In the genomic region with DNA sequence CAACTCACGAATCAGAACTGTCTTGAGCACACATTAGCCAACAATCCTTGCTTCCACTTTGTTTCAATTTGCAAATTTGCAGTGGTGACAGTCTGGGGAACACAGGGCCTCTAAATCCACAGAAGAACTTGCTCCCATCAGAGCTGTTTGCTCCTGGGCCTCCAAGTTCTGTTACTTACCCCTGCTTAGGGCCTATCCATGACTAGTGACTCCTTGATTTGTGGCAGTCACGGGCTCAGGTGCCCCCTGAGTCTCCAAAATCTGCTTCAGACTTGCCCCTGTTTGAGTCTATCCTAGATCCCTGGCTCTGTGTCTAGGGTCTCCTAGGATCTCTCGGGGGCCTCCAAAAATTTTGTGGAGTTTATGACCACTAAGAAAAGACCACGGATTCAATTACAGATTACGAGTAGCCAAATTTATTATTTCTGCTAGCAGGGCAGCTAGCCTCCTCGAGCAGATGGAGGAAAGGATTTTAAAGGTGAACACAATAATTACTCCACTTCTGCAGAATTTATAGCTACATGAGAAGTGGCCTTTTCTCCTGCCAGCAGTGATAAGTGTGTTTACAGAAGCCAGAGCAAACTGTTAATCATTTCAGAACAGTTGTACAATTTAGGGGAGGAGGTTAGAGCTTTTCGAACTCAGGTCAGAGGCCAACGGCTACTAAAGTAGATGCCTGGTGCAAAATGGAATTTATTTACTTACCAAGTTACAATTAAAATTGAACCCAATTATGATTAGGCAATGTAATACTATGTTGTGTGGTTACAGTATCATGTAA, we compare ENCODE assay signal across 24 mouse cellular contexts. TPM values are rescaled to one million over a fixed set of nuclear protein-coding genes. Genes with fewer than 3 reads are reported as not detected.
DNase-seq lines count a peak whose midpoint lies in the region; ATAC-seq and TF ChIP-seq lines count a peak whose summit lies in the region.
"Had no signal": no experiment of that assay in that cellular context is flagged by ENCODE, and none has a peak within 500 bp of the region (broad histone marks: within the 10 kb centered on the region; RNA-seq: fewer than 3 reads in every experiment).

No protein-coding gene starts in this region.

- no peak overlapping the region for H3K4me2 ChIP-seq in lung, postnatal 0 days (replicated peaks; ENCODE audit: low read depth, low read length)
- H3K4me2 ChIP-seq: forebrain, embryonic 13.5 days had no signal

- DNase-seq in heart, adult 11 months: peak; percentile 68
- DNase-seq in heart, adult 9 months (ENCODE audit: low spot score in 2 of 2): no peak
- DNase-seq in lung, postnatal 0 days (ENCODE audit: low spot score): peak; percentile 12
- no peak for DNase-seq in lung, postnatal 36 days
- DNase-seq in kidney, postnatal 36 days: peak; percentile 43 to 75
- DNase-seq in limb, embryonic 10.5 days (ENCODE audit: low spot score): no peak
- DNase-seq in neural tube, embryonic 10.5 days (ENCODE audit: extremely low spot score, low spot score): no peak
- DNase-seq: adrenal gland, adult 8-10 months; cerebellum, adult 8-10 months; gastrocnemius, postnatal 36 days; lung, adult 18-20 months; lung, postnatal 4 days; thymus, adult 2 months had no signal

- no peaks in the 10 kb centered on the region for H3K9me3 ChIP-seq in lung, postnatal 0 days (ENCODE audit: low read length)
- H3K9me3 ChIP-seq in limb, embryonic 10.5 days (replicated peaks): no peaks in the 10 kb centered on the region
- H3K9me3 ChIP-seq: embryonic facial prominence, embryonic 10.5 days; forebrain, embryonic 13.5 days; heart, embryonic 10.5 days; hindbrain, embryonic 10.5 days; midbrain, embryonic 10.5 days had no signal

- no peak overlapping the region for H3K27ac ChIP-seq in lung, postnatal 0 days (ENCODE audit: low read length)
- H3K27ac ChIP-seq in small intestine, adult 2 months (ENCODE audit: insufficient read depth, low read depth, low read length): peak overlapping the region; percentile 49
- H3K27ac ChIP-seq in limb, embryonic 10.5 days: no peak overlapping the region
- H3K27ac ChIP-seq: embryonic facial prominence, embryonic 10.5 days; forebrain, embryonic 13.5 days; heart, embryonic 10.5 days; hindbrain, embryonic 10.5 days; midbrain, embryonic 10.5 days had no signal

- 37% methylated on average over 8 of the region's 8 CpGs for WGBS in lung, postnatal 0 days
- WGBS in small intestine, adult 2 months: 18% methylated on average over 8 of the region's 8 CpGs
- WGBS in limb, embryonic 10.5 days: 67% methylated on average over 8 of the region's 8 CpGs

- TF ChIP-seq EP300 in lung, postnatal 0 days (IDR thresholded peaks at IDR 0.05): no peak

- TF ChIP-seq POLR2A in small intestine, adult 2 months (IDR thresholded peaks at IDR 0.05; ENCODE audit: low read depth, low read length): no peak

- no peaks in the 10 kb centered on the region for H3K4me1 ChIP-seq in lung, postnatal 0 days (ENCODE audit: insufficient read depth, low read depth, low read length)
- H3K4me1 ChIP-seq in small intestine, adult 2 months (ENCODE audit: control insufficient read depth, insufficient read depth, insufficient read length, low read length): peaks cover 26% of the 10 kb centered on the region
- H3K4me1 ChIP-seq in limb, embryonic 10.5 days: 0 out of 2 replicates have a peak, but pooled peaks cover 12% of the 10 kb centered on the region
- H3K4me1 ChIP-seq: embryonic facial prominence, embryonic 10.5 days; forebrain, embryonic 13.5 days; heart, embryonic 10.5 days; hindbrain, embryonic 10.5 days; midbrain, embryonic 10.5 days had no signal

- H3K36me3 ChIP-seq in lung, postnatal 0 days (ENCODE audit: insufficient read depth, low read length): no peaks in the 10 kb centered on the region
- H3K36me3 ChIP-seq in small intestine, adult 2 months (ENCODE audit: control insufficient read depth, insufficient read depth, low read length): peaks cover 88% of the 10 kb centered on the region
- no peaks in the 10 kb centered on the region for H3K36me3 ChIP-seq in limb, embryonic 10.5 days
- H3K36me3 ChIP-seq: embryonic facial prominence, embryonic 10.5 days; heart, embryonic 10.5 days; hindbrain, embryonic 10.5 days; midbrain, embryonic 10.5 days had no signal

- no peaks in the 10 kb centered on the region for H3K27me3 ChIP-seq in lung, postnatal 0 days (replicated peaks; ENCODE audit: insufficient read depth, low read length)
- H3K27me3 ChIP-seq in small intestine, adult 2 months (ENCODE audit: control insufficient read depth, insufficient read depth, low read length): no peaks in the 10 kb centered on the region
- H3K27me3 ChIP-seq in limb, embryonic 10.5 days (ENCODE audit: low read depth, poor library complexity, severe bottlenecking): no peaks in the 10 kb centered on the region
- H3K27me3 ChIP-seq: forebrain, embryonic 13.5 days had no signal

- no peak overlapping the region for H3K4me3 ChIP-seq in lung, postnatal 0 days (ENCODE audit: low read depth, low read length)
- no peak overlapping the region for H3K4me3 ChIP-seq in small intestine, adult 2 months (ENCODE audit: low read depth, low read length)
- H3K4me3 ChIP-seq in limb, embryonic 10.5 days: no peak overlapping the region
- H3K4me3 ChIP-seq: embryonic facial prominence, embryonic 10.5 days; forebrain, embryonic 13.5 days; heart, embryonic 10.5 days; hindbrain, embryonic 10.5 days; midbrain, embryonic 10.5 days had no signal

- ATAC-seq in lung, postnatal 0 days: no peak
- ATAC-seq: CD4-positive, CD25-positive, alpha-beta regulatory T cell, adult 4 months; forebrain, embryonic 13.5 days; Patski had no signal

- no peak for TF ChIP-seq CTCF in lung, postnatal 0 days (IDR thresholded peaks at IDR 0.05)
- no peak for TF ChIP-seq CTCF in small intestine, adult 2 months (IDR thresholded peaks at IDR 0.05; ENCODE audit: extremely low read depth, insufficient read length, insufficient replicate concordance, low read depth, low read length)

- no peak overlapping the region for H3K9ac ChIP-seq in lung, postnatal 0 days (replicated peaks; ENCODE audit: low read depth)
- H3K9ac ChIP-seq: forebrain, embryonic 13.5 days had no signal

RNA-seq across cellular contexts. Expression of gene Pigr, which starts 14.3 kb away (rescaled TPM):
- polyA plus RNA-seq in lung, postnatal 0 days (2015; fragmentation: Nextera tagmentation; extraction: Ambion mirVana): 0.08 and 0.26 TPM in 2 replicates
- 747 and 1,110 TPM in 2 replicates for polyA plus RNA-seq in small intestine, adult 2 months (2012; rRNA removed)
- not detected in 2 replicates for polyA plus RNA-seq in limb, embryonic 10.5 days (2016; fragmentation: Nextera tagmentation; extraction: Ambion mirVana)
- polyA plus RNA-seq: embryonic facial prominence, embryonic 10.5 days; forebrain, embryonic 13.5 days; heart, embryonic 10.5 days; hindbrain, embryonic 10.5 days; midbrain, embryonic 10.5 days; neural tube, embryonic 11.5 days; Patski had no signal

RNA-seq across cellular contexts. Expression of gene Fcmr, which starts 24.7 kb away (rescaled TPM):
- 0.37 and 0.82 TPM in 2 replicates for polyA plus RNA-seq in lung, postnatal 0 days (2015; fragmentation: Nextera tagmentation; extraction: Ambion mirVana)
- polyA plus RNA-seq in small intestine, adult 2 months (2012; rRNA removed): 10.4 and 10.7 TPM in 2 replicates
- polyA plus RNA-seq in limb, embryonic 10.5 days (2016; fragmentation: Nextera tagmentation; extraction: Ambion mirVana): 0.33 and 0.69 TPM in 2 replicates
- polyA plus RNA-seq: embryonic facial prominence, embryonic 10.5 days; forebrain, embryonic 13.5 days; hindbrain, embryonic 10.5 days; midbrain, embryonic 10.5 days; neural tube, embryonic 11.5 days; Patski had no signal

RNA-seq across cellular contexts. Expression of gene Fcamr, which starts 40.1 kb away (rescaled TPM):
- polyA plus RNA-seq in lung, postnatal 0 days (2015; fragmentation: Nextera tagmentation; extraction: Ambion mirVana): 0.06 and 0.27 TPM in 2 replicates
- 0.74 and 1.6 TPM in 2 replicates for polyA plus RNA-seq in small intestine, adult 2 months (2012; rRNA removed)
- polyA plus RNA-seq in limb, embryonic 10.5 days (2016; fragmentation: Nextera tagmentation; extraction: Ambion mirVana): not detected in 2 replicates
- polyA plus RNA-seq: embryonic facial prominence, embryonic 10.5 days; forebrain, embryonic 13.5 days; heart, embryonic 10.5 days; hindbrain, embryonic 10.5 days; midbrain, embryonic 10.5 days; neural tube, embryonic 11.5 days had no signal

RNA-seq across cellular contexts. Expression of gene Il24, which starts 46.5 kb away (rescaled TPM):
- polyA plus RNA-seq in lung, postnatal 0 days (2015; fragmentation: Nextera tagmentation; extraction: Ambion mirVana): not detected in 2 replicates
- not detected in 2 replicates for polyA plus RNA-seq in small intestine, adult 2 months (2012; rRNA removed)
- polyA plus RNA-seq in limb, embryonic 10.5 days (2016; fragmentation: Nextera tagmentation; extraction: Ambion mirVana): not detected in 2 replicates
- polyA plus RNA-seq: CD4-positive, CD25-positive, alpha-beta regulatory T cell, adult 4 months; embryonic facial prominence, embryonic 10.5 days; forebrain, embryonic 13.5 days; heart, embryonic 10.5 days; heart, postnatal 0 days; hindbrain, embryonic 10.5 days; midbrain, embryonic 10.5 days; neural tube, embryonic 11.5 days; urinary bladder, adult 2 months had no signal

Comparison
In these comparisons a context has a peak if more than half of its experiments do, and no peak if none do; other contexts are left out.
1. DNase-seq: peak in heart, adult 11 months (single experiment), lung, postnatal 0 days (single experiment) and kidney, postnatal 36 days (2 of 2); none in heart, adult 9 months (0 of 2), lung, postnatal 36 days (single experiment), limb, embryonic 10.5 days (single experiment) and neural tube, embryonic 10.5 days (single experiment).
2. RNA of gene Pigr, which starts 14.3 kb away (polyA plus RNA-seq): 747 to 1,110 TPM in small intestine, adult 2 months; 0.08 to 0.26 TPM in lung, postnatal 0 days and not detected in limb, embryonic 10.5 days; every median in the first group is over 100 times any median in the second.